Mouse (Mus musculus): ENCODE results near the gene Camta1. TPM values are rescaled to one million over a fixed set of nuclear protein-coding genes. Genes with fewer than 3 reads are reported as not detected.

Camta1 gene
- total RNA-seq, 2 experiments from 2014 or later = 51.1 to 60.0 TPM

DNA sequence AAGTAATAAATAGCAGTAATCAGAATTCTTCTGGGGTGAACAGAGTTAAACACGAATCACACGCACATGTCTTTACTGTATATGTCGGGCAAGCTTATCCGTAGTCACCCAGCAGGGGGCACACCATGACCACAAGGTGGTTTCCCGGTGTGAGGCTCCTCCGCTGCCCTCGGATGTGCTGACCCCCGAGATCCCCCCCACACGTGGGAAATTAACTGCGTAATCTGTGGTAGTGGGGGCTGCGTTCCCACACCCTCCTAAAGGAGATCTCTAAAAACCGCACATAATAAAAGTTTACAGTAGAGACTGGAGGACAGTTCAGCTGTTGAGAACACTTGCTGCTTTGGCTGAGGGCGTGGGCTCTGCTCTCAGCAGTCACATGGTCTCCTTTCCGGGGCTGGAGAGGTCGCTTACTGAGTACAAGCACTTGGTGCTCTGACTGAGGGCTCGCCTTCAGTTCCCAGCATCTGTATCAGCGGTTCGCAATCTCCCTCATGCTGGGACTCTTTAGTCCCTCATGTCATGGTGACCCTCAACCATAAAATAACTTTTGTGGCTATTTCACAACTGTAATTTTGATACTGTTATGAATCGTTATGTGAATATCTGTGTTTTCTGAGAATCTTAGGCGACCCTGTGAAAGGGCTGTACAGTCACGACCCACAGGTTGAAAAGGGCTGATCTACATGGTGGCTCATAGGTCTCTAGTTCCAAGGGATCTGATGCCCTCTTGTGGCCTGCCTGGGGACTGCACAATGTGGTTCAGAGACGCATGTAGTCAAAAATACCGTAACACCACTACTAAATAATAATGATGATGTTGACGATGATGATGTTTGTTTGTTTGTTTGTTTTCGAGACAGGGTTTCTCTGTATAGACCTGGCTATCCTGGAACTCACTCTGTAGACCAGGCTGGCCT is 896.8 kb downstream of the Camta1 start:
- peak; percentile 66 to 74 for DNase-seq (ENCODE audit: low spot score in 2 of 2)

DNA sequence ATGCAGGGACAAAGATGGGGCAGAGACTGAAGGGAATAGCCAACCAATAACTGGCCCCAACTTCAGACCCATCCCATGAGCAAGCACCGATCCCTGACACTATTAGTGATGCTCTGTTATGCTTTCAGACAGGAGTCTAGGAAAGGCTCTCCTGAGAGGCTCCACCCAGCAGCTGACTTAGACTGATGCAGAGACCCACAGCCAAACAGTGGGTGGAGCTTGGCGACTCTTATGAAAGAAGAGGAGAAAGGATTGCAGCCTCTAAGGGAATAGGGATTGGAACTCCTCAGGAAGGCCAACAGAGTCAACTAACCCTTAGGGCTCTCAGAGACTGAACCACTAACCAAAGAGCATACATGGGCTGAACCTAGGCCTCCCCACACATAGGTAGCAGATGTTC is 898.0 kb downstream of the Camta1 start:
- no peak for DNase-seq (ENCODE audit: low spot score in 2 of 2)

DNA sequence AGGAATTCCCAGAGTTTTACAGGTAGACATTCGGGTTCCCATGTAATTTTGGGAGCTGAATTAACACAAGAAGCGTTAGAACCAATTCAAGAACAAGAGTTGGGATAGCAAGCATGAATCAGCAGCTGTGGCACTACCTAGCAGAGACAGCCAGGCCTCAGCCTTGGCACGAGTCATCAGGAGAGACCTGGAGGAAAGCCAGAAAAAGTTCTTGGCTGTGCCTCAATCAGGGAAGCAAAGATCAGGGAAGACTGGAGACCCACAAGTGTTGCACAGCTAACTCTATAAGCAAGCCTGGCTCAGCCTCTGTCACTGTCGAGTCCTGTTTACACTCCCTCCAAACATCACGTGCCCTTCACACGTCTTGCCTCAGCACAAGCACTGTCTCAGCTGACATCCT is 899.4 kb downstream of the Camta1 start:
- peak in 1 of 2 experiments; percentile 42 for DNase-seq (ENCODE audit: low spot score in 2 of 2)

DNA sequence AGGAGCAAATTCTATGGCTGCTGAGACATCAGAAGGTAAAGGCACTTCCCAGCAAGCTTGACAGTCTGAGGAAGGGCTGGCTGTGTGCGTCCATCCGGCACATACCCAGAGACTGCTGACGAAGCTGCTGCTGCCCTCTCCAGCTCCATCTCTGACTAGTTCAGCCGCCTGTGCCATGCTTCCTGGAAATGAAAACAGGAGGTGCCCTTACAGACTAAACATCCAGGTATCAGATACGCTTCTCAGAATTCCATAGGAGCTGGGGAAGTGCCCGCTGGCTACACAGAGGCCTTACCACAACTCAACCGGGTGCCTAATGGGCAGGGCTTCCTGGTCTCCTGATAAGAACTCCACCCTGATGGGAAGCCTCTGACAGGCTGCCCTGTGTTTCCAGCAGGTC is 903.1 kb downstream of the Camta1 start:
- no peak for DNase-seq (ENCODE audit: low spot score in 2 of 2)

DNA sequence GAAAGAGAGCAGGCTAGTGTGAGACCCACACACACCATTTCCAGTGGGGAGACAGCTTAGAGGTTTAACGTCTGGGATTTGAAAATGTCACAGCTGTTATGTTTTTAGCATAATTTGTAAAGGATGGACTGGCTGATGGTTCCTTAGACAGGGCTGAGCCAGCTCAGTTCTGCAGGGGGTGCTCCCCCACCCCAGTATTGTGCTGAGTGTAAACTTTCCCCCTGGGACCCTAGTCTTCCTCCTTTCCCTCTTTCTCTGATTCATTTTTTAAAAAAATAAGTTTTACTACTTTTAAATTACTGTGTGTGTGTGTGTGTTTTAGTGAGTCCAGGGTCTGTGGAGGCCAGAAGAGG is 904.6 kb downstream of the Camta1 start:
- DNase-seq (ENCODE audit: low spot score in 2 of 2) = no peak

DNA sequence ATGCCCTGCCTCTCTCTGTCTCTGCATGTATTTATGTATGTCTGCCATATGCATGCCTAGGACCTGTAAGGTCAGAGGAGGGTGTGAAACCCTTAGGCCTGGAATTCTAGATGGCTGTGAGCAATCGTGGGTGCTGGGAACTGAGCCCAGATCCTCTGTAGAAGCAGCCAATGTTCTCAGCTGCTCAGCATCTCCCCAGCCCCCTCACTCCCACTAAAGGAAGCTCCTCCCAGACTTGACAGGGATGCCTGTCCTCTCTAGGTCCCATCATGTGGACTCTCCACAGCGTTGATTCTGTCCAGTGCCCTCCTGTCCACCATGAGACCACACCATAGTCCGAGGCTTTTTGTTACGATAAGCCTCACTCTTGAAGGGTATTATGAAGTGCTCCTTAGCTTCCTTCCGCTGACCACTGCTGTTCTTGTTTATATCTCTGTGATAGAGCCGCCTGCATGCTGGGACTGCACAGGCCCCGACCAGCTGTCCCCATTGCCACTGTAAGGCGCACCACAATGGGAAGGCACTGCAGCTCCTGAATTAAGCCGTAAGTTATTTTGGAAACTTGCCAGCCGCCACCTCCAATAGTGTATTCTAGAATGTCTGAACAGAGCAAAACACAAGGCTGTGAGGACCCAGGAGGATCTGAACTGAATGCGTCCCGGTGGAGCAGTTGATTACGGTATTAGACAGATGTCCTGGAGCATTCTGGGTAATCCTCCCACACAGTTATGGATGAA is 905.1 kb downstream of the Camta1 start:
- DNase-seq (ENCODE audit: low spot score in 2 of 2) = no peak

DNA sequence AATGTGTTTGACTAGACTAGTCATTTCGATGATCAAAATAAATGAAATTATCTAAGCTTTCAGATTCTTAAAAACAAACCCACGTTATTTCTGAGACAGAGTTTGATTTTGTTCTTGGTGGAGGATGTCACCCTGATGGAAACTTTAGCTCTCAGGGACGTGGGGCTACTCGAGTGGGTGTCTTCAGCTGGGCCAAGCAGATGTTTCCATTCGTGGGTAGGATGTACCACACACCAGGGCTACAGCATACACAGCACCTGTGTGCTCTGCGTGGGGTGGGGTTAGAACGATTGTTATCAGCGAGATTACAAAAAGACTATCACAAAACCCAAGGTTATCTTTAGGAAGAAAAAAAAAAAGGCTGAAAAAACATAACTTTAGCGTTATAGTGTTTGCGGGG is 910.7 kb downstream of the Camta1 start:
- no peak for DNase-seq (ENCODE audit: low spot score in 2 of 2)

DNA sequence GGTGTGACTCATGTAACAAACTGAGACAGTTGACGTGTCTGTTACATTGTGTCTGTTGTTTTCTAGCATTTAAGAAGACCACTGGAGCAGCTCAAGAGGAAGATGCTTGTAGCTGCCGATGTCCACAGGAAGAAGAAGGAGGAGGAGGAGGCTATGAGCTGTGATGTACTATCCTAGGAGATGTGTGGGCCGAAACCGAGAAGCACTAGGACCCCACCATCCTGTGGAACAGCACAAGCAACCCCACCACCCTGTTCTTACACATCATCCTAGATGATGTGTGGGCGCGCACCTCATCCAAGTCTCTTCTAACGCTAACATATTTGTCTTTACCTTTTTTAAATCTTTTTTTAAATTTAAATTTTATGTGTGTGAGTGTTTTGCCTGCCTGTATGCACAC is 917.0 kb downstream of the Camta1 start:
- no peak for DNase-seq (ENCODE audit: low spot score in 2 of 2)

DNA sequence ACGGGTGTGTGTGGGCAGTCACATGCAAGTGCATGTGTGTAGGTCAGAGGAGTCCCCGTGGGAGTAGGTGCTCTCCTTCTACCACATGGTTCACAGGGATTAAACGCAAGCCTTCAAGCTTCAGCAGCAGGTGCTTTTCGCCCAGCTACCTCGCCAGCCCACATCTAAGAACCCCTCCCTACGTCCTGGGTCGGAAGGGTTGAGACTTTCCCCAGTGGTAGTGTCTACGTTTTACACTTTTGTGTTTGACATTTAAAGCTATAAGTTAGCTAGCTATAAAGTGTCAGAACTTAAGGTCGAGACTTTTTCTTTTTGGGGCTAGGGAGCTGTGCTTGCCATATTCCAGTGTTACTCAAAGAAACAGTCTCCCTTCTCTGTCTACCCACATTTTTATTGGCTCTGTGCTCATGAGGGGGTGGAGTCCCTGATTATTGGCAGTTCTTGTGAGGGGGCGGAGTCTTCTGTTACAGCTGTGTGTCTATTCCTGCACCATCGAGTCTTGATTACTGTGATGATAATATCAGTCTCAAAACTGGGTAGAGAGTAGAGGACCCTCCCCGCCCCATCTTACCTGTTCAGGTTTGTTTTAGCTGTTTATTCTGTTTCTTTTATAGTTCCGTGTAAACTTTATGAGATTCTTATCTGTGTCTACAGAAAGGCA is 921.6 kb downstream of the Camta1 start:
- DNase-seq (ENCODE audit: low spot score in 2 of 2) = no peak

DNA sequence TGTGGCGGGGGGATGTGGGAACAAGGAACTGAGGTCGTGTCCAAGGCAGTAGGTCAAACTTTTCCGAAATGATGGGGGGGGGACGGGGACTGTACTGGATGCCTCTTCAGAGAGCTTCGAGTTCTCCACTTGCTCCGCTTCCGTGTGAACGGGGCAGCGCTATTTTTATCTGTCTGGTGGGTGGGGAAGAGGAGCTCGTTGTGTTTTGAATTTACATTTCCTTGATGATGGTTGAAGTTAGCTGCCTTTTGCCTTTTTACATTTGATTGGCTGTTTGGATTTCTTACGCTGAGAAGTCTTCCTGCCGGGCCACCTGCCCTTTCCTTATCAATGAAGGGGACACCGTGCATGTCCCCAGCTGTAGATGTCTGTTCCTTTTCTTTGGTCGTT is 923.6 kb downstream of the Camta1 start:
- no peak for DNase-seq (ENCODE audit: low spot score in 2 of 2)

DNA sequence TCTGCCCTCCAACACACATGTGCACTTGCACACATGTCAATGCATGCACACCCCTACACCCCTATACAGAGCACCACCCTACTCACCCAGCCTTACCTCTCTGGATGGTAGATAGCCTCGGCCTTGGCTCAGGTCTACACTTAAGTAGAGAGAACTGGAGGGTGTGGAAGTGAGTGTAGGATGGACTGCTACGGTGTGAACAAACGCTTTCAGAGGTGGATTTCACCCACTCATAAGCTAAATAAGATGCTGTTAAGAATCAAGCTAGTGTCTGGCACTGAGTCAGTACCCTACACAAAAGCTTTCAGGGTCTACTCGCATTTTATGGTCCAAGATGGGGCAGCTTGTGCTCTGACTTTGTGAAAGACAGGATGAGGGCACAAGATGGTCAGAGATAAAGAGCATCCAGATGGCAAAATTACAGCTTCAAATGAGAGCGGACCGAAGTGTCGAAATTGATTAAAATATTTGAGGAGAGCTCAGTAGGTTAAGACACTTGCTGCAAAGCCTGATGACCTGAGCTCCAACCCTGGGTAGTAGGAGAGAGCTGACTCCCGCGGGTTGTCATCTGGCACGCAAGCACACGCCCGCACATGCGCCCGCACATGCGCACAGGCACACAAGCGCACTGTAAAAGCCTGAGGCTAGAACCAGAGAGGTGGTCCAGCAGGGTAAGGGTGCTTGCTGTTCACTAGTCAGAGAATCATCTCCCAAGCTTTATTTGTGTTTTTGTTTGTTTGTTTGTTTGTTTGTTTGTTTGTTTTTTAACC is 924.2 kb downstream of the Camta1 start:
- no peak for DNase-seq (ENCODE audit: low spot score in 2 of 2)

DNA sequence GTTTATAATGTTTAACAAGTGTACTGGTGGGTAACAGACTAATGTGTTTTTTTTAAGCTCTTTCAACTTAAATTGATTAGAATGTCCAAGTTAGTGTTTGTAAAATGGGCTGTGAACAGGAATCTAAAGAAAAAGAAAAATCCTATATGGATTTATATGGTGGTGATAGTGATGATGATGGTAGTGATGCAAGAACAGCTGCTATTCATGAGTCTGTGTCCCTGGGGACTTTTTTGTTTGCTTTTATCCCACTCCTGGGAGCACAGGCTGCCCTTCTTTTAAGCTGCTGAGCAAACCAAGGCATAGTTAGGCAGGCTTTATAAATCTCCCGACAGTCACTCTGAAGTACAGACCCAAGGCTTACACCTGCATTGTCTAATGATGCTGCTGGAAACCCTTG is 928.2 kb downstream of the Camta1 start:
- no peak for DNase-seq (ENCODE audit: low spot score in 2 of 2)

DNA sequence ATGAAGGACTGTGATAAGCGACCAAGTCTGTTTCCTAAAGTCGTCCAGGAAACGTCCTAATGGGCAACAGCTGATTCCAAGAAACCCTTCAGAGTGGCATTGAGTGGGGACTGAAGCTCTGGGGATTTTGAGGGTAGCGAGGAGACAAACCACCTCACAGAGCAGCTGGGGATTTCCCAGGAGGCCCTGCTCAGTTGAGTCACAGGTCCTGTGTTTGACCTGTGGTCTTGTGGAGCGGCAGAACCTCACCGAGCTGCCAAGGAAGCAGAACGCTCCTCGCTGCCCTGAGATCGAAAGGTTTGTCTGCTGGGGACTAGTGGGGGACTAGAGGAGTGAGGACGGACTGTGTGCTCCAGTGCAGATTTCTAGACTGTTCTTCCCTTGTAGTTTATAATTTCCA is 933.9 kb downstream of the Camta1 start:
- DNase-seq (ENCODE audit: low spot score in 2 of 2) = no peak

DNA sequence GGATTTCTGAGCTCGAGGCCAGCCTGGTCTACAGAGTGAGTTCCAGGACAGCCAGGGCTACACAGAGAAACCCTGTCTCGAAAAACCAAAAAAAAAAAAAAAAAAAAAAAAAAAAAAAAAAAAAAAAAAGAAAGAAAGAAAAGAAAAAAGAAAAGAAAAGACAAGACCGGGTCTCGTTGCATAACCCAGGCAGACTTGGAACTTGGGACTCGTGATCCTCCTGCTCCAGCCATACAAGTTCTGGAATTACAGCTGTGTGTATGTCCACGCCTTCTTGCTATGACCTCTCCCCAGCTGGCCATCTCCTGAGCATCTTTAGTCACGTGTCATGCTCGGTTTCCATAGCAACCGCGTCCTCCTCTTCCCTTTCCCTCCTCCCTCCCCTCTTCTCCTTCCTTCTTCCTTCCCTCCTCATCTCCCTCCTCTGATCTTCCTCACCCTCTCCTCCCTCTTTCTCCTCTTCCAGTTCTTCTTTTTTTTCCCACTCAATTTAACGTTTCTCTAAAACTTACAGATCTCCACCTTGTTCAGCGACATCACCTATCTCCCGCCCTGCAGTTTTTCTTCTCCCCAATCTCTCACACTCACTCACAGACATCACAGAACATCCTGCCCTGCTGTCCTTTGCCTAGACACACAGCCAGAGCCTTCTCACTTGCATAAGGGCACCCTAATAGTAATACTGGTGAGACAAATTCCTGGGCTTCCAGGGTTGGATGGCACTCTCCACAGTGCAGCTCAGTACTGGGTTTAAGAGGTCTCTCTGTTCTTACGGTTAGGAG is 934.6 kb downstream of the Camta1 start:
- DNase-seq (ENCODE audit: low spot score in 2 of 2) = no peak

DNA sequence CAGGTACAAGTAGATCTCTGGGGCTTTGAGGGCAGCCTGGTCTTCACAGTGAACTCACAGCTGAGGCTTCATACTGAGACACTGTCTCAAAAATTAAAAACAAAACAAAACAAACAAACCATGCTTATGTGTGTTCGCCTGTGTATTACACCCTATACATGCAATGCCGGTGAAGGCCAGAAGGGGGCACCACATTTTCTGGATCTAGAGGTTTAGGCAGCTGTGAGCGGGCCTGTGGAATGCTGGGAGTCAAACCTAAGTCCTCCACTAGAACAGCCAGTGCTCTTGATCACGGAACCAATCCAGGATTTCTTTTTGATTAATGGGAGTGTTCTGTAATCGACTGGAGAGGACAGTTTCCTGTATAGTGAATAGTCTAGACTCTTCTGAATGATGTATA is 935.8 kb downstream of the Camta1 start:
- no peak for DNase-seq (ENCODE audit: low spot score in 2 of 2)

DNA sequence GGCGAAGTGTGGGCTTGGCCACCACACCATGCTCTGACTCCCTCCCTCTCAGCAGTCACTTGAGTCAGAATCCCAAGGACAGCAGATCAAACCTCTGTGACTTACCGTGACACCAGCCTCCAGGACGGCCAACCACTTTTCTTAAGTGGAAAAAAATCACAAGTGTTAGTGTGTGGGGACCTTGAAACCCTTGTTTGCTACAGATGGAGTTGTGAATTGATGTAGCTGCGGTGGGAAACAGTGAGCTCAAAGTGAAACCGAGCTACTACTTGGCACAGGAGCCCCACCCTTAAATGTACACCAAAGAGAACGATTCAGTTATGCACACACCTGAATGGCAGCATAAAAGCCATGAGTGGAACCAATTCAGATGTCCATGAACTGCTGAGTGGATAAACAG is 936.7 kb downstream of the Camta1 start:
- no peak for DNase-seq (ENCODE audit: low spot score in 2 of 2)

DNA sequence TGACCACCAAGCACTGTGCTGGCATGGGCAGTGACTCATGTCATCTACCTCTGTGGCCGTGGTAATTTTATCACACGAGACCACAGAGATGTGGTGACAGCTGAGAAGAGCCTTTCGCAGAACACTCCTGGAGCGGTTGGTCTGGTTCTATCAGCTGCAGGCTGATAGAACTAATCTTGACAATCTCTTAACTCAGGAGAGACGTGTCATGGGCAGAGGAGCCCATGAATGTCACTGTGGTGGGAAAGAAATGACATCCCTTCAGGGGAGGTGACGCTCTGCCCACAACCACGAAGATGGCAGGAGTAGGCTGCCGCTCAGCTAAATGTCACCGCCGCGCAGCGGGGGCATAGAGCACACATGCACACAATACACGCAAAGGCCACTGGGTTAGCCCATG is 937.4 kb downstream of the Camta1 start:
- no peak for DNase-seq (ENCODE audit: low spot score in 2 of 2)

DNA sequence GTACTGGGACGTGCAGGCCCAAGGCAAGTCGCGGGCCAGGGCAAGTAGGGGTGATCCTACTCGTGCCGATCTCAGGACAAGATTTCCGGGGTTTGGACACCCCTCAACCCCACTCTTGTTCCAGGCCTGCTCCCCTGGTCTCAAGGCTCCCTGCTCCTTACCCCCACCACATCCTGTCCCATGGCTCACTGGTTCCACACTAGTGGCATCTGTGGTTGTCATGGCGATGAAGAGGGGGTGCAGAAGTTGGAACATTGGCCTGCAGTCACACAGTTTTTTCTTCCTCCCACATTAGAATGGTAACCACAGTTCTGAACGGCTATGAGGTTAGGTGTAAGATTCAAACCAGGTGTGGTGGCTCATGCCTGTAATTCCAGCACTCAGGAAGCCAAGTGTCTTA is 940.5 kb downstream of the Camta1 start:
- no peak for DNase-seq (ENCODE audit: low spot score in 2 of 2)

DNA sequence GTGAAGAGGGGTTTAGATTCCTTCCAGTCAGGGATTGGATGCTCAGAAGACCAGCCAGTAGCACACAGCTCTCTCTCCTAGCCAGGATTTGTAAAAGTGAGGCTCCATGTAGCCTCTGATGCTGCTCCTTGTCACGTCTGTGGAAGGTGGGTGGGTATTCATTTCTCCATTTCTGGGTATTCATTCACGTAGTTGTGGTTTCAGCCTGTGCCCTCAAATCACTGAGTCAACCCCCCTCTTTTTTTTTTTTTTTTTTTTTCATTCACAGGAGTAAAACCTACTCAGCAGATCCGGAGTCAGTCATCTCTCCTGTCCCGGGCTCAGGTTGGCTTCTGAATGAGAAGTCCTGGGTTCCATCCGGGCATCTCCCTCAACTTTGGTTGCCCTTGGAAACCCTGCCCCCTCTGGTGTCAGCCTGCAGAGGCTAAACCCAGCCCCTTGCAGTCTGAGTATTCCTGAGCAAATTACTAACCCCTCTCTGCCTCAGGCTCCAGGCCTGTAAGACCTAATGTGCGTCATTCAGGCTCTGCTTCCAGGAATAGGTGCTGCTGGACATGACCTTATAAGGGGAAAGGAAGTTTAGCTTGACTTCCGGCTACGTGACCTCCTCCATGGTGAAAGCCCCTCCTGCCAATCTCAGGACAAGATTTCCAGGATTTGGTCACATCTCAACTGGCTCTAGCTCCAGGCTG is 944.2 kb downstream of the Camta1 start:
- DNase-seq (ENCODE audit: low spot score in 2 of 2) = no peak
